Mouse (Mus musculus): ENCODE measurements around the gene Itga11. TPM values are rescaled to one million over a fixed set of nuclear protein-coding genes. Genes with fewer than 3 reads are reported as not detected.
"Not testable (repeated sequence)": the region's sequence is repeated elsewhere in the genome, so short reads cannot be mapped to it uniquely, and the experiment has no call there.

Gene Itga11
- 1 to 10 TPM in 1 of 2 experiments, under 1 TPM in 1; 0.98 to 1.1 TPM for total RNA-seq (2021)

DNA sequence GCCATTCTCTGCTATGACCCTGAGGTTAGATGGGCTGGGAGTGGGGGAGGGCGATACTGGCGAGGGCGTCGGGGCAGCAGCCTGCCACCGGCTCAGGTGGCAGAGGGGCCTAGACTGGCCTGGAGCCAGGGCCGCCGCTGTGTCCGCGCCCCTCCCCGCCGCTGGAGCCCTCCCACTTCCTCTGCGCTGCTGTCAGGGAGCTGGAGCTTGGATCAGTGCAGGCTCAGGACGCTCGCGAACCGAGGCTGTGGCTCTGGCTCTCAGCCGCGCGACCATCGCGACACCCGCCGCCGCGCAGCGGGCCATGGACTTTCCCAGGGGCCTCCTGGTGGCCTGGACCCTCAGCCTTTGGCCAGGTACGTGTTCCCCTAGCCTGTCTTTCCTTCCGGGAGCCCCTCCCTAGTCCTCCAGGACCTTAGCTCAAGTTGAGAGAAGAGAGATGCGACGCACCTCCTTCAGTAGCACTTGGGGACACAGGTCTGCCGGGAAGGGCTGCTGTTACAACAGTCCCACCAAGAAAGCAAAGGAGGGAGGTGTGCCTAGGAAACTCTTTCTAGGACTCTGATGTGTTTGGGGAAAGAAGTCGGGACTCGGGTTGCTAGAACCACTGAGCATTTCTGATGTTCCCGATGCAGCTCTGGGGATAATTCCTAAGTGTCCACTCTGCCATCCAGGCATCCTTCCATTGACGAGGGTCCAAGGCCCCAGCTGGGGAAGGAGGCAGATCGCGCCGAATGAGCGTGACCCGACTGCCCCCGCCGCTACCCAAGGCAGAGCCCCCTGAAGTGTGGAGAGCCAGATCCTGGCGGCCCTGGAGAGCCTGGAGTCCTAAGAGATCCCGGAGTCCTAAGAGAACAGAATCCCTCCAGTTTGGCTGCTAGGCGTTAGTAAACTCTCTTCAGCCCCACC is at the start of gene Itga11:
TSS of gene Itga11 (plus strand) at position 186 of the 909 bp plus-strand sequence.
- DNase-seq = peak; percentile 44

DNA sequence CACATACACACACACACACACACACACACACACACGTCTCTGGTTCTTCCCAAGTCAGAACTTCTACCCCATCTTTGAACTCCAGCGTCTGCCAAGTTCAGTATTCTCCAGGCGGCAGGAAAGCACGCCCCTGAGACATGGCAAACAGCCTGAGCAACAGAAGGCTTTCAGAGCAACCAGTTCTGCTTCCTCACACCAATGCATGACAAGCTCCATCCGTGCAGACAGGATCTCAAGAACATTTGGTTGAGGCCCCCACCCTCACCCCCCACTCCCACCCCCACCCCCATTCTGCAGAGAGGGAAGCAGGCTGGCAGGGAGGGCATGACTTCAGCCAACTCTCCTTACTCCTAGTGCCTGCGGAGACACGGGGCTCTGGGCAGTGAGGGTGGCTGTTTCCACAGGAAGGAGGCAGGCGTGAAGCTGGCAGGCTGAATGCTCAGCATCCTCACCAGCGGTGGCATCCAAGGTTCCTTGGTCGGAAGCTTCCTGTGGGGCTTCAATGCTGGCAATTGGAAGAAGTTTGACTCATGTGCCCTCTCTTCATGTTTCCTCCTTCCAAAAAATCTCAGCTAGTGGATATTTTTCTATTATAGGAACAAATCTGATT is 46.9 kb upstream of the Itga11 start:
- DNase-seq = no peak

DNA sequence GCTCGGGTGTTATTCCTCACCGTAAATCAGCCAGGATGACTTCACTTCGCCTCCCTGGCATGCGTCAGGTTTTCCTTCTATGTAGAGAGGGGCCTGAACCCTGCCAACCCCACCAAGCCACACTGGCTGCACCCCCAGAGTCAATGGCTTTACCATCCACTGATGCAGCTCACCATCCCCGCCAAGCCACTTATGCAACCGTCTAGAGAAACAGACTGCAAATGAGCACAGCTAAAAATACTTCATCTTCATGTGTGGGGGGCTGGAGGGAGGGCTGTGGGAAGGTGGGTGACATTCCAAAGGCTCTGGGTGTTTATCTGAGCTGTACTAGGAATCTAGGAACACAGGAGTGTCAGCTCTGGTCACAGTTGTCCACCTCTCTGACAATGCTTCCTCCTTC is 45.2 kb upstream of the Itga11 start:
- no peak for DNase-seq

DNA sequence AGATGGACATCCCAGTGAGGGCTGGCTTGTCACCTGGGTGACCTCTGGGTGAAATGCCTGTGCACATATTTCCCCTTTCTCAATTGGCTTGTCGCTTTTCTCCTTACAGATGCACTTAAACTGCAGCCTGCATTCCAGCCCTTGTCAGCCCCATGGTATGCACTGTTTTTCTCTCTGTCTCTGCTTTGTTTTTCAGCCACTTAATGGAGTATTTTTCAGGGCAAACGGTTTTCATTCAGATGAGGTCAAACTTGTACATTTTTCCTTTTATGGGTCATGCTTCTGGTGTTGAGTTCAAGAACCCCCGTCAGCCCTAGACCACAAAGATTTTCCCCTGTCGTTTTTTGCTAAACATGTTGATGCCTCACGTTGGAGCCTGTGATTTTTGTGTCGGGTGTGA is 39.6 kb upstream of the Itga11 start:
- no peak for DNase-seq

DNA sequence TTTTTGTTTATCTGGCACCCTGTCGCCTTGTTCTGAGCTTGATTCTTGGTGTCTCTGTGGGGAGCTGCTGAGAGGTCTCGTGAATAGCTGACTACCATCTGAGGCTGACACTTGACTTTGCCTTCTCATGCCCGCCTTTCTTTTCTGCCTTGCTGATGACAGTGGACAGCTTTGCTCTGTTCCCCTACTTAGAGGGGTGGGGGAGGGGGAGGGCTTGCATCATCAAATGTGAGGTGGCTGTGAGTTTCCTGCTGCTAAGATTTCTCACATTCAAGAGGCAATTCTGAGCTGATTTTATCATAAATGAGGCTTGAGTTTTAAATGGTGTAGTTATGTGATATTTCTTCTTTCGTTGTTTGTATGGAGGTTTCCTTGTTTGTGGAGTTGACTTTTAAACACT is 37.9 kb upstream of the Itga11 start:
- DNase-seq = no peak

DNA sequence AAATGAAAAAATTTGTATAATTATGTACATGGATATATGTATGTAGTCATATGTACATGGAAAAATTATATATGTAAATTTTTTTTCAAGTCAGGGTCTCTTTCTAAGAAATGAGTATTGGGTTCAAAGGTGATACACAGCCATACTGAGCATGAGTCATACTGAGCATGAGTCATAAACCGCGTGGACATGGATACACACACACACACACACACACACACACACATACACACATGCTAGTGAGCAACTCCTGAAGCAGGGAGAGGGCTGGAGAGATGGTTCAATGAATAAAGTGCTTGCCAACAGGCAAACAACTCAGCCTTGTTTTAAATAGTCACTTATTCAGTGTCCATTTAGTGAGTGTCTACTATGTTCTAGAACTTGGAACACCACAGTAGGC is 37.4 kb upstream of the Itga11 start:
- no peak for DNase-seq

DNA sequence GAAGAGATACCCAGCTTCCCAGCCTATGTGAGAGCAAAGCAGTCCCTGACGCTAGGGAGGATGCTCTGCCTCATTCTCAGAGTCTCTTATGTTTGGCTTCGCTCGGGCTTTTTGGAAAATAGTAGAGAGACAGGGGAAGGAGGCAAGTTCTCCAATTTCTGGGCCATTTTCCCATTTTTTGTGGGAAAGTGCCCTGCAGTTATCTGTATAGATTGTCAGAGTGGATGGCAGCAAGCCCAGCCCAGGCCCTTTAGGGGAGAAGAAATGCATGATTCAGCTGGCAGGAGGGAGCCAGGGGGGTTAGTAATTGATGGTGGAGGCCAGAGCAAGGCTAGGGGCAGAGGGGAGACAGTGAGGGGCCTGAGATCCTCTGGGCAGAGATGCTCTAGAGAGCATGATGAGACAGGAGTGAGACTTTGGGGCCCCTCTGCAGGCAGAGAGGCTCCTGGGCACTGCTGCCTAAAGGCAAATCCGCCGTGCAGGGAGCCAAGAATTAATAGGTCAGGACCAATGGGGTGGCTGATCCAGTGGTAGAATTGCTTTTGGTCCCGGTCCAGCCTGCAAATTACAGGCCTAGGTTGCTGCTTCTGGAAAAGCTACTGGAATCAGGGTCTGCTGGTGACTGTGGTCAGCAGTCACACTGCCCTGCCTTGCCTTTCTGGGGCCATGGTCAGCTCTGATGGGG is 31.8 kb upstream of the Itga11 start:
- no peak for DNase-seq

DNA sequence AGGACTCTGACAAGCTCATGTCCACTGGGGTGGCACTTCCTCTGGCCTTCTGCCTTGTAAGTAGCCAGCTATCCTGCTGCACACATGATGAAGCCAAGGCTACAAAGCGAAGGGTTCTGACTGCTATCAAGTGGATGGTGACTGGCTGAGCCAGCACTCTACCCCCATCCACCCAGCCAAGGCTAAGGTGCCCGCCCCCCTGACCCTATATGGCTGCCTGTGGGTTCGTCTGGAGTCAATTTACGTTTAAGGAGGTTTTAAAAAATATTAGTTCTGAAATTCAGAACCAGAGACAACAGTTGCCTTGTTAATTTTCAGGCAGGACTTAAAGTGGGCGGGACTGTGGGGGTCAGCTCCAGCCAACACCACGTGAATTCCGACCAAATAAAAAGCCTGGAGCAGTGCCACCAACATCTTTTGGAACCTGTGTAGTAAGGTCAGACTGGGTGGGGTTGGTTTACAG is 30.9 kb upstream of the Itga11 start:
- no peak for DNase-seq

DNA sequence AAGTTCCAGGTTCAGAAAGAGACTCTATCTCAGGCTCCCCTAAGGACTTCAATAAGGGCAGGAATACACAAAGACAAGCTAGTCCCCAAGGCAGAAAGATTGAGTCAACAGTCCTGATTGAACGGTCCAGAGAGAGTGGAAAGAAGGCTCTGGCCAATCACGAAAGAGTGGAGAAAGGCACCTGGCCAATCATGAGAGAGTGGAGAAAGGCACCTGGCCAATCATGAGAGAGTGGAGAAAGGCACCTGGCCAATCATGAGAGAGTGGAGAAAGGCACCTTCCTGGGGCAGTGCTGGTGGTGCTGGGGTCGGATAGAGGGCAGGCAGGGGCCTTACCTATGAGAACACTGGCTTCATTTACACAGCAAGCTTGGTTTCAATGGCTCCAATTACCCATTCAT is 28.2 kb upstream of the Itga11 start:
- DNase-seq = no peak

DNA sequence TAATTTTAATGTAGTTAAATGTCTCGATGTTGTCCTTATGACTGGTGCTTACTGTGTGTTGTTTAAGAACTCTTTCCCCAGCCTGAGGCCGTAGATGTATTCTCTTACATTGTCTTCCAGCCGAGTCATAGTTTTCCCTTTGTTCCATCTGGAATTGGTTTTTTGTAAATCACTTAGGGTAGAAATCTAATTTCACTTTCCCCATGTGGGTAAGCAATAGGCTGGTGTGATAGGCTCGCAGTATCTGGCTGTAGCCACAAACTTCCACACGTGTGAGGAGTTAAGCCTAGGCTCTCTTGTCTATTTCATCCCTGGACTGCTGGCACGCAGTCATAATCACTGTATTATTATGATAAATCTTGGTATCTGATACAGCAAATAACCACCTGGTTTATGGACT is 26.9 kb upstream of the Itga11 start:
- no peak for DNase-seq

DNA sequence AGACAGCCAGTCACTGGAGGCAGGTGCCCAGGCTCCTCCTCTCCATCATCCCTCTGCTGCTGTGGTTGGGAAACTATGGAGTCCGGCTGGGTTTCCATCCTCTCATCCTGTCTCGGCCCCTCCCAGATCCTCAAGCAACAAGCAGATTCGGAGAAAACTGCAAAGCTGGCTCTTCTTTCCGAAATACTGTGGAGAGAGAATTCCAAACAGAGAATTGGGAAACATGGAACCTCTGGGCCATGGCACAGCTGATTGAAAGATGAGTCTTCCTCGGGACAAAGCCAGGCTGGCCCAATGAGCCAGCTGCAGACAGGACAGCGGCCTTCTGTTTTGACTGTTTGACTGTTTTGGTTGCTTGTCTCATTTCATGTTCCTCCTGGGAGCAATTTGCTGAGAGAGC is 23.3 kb upstream of the Itga11 start:
- no peak for DNase-seq

DNA sequence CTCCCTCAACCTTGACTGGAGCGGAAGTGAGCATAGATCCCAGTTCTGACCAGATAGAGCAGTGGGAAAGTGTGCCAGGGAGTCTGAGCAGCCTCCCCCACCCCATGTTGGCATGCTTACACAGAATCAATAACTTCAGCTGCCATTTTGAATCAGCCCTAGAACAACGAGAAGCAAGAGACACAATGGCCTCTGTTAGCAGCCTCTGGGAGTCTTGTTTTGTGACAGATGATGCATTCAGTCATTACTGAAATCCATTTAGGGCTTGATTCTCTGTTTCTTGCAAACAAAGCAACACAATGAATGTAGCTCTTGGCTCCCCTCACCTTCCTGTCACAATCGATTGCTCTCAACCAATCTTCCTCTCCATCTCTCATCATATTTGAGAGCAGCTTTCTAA is 19.6 kb upstream of the Itga11 start:
- DNase-seq = no peak

DNA sequence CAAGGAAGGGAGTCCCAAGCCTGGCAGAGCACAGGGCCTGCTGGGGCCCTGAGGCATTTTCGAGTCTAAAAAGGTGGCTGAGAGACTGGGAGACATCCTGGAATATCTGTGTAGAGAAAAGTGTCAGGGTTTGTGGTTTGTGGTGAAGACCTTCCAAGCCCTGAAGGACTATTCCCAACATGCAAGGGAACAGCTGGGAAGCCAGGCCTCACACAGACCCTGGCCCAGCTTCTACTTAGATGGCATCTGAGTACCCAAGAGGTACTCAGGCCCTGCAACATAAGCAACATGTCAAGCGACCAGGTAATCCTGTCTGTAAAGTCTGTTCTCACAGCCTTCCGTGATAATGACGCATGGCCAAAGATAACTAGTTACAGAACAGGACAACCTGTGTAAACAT is 18.6 kb upstream of the Itga11 start:
- no peak for DNase-seq

DNA sequence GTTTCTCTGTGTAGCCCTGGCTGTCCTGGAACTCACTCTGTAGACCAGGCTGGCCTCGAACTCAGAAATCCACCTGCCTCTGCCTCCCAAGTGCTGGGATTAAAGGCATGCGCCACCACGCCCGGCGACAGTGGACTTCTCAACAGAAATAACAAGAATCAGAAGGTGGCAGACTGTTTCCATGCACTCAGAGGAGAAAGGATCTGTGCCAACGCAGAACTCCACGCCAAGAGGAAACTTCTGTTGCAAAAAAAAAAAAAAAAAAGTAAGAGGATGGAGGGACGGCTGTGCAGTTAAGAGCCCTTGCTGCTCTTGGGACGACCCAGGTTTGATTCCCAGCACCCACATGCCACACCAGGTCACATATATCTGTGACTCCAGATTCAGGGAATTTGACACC is 16.7 kb upstream of the Itga11 start:
- not testable (repeated sequence) for DNase-seq

DNA sequence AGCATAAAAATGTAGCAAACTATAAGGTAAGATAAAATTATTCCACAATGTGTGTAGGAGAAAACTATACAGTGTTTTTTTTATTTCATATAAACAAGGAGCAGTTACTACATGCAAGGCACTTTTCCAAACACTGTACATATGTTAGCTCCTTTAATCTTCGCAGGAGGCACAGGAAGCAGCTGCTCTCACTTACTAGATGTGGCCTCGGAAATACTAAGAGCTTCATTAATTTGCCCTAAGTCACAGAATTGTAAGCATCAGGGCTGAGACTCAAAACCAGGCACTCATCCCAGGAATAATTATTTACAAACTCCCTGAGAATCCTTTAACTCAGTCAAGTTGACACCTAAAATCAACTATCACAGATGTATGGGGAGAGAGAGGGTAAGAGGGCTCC is 14.2 kb upstream of the Itga11 start:
- no peak for DNase-seq

DNA sequence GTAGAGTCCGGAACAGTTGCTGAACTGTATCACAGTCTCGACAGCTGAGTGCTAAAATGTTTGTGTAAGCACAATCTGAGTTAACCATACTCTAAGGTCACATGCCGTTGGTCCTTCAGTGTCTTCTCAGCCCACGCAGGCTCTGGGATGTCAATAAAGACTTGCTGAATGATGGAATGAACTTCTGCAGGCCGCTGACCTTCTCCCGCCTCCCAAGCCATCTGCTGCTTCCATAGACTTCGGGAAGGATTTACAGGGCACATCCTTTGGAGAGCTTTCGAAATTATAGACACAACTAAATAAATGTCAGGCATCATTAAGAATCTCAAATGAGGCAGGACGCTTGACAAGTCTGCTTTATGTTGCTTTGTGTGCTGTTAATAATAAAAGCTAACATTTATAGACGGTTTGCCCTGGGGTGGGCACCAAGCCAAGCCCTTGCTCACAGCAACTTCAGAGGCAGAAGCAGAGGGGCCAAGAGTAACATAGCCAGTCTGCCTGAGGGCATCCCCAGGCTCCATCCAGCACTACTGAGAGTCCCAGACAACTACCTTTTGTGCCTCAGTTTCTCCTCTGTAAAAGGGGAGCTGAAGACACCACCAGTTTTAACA is 13.4 kb upstream of the Itga11 start:
- DNase-seq = no peak

DNA sequence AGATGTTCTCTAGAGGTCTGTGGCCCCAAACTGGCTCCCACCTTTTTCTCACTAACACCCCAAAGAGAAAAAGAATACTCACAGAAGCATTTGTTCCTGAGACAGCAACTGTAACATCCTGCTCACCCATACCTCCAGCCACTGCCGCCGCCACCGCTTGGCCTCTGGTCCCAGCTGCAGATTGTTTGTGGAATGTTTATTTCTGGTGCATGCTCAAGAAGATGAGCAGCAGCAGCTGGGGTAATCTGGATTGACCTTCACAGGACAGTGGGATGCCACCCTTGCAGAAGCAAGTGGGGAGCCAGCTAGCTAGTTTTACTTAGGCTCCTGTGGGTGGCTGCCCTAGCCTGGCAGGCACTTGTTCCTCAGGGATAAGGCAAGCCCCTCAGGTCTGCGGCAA is 11.7 kb upstream of the Itga11 start:
- DNase-seq = no peak

DNA sequence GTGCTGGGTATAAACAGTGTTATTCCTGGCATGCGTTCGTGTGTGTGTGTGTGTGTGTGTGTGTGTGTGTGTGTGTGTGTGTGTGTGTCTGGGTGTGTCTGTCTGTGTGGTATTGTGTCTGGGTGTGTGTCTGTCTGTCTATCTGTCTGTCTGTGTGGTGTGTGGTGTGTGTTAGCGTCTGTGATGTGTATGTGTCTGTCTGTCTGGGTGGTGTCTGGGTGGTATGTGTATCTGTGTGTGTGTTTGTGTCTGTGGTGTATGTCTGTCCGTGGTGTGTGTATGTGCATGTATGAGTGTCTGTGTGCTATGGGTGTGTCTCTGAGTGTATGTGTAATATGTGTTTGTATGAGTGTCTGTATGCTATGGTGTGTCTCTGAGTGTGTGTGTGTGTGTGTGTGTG is 9.1 kb upstream of the Itga11 start:
- no peak for DNase-seq

DNA sequence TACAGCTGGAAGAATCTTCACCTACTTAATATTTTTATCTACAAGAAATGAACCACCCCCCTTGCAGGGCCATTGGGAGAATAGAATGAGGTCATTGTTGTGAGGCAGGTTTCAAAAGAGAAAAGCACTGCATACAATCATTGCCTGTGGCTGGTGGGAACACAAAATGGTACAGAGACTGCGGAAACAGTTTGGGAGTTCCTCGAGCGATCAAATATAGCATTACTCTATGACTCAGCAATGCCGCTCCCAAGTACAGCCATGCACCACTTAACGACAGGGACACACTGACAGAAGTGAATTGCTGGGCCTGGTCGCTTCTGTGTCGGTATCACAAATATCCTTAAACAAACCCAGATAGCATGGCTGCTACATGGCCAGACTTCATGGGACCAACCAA is 4.4 kb upstream of the Itga11 start:
- DNase-seq = no peak

DNA sequence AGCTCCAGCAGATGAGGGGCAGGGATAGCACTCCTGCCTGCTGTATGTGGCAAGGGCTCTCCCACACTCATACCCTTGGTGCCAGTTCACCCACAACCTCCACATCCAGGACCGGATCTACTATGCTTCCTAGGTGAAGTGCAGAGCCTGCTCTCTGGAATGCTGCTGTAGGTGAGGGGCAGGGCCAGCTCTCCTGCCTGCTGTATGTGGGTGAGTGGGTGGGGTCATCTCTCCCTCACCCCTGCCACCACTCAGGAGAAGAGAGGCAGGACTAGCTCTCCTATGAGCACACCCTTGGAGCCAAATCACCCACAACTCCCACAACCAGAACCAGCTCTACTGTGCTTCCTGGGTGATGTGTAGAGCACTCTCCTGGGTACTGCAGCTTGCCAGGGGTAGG is 2.5 kb upstream of the Itga11 start:
- no peak for DNase-seq

DNA sequence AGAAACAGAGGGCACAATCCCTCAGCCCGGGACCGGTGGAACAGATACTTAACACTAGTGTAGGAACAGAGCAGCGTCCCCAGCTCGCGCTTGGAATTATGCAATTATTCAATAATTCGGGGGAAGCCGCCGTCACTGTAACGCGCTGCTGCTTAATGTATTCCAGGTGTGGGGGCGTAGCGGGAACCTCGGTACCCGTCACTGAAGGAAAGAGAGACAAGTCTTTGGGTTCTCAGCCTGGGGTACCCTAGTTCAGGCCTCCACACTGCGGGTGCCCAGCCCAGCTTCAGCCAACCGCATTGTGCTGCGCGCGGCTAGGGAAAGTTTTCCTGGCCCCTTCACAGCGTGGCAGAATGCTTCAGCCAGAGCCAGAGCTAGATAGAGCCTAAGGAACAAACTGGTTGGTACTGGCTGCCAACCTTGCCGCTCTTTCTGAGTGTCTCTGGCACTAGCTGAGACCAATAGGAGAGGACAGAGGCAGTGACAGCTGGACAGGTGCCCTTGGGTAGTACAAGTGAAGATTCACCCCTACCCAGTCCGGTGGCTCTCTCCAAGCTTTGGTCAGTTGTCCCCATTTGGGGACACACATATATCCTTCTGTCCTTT is 1.0 kb downstream of the Itga11 start:
- peak; percentile 22 for DNase-seq

DNA sequence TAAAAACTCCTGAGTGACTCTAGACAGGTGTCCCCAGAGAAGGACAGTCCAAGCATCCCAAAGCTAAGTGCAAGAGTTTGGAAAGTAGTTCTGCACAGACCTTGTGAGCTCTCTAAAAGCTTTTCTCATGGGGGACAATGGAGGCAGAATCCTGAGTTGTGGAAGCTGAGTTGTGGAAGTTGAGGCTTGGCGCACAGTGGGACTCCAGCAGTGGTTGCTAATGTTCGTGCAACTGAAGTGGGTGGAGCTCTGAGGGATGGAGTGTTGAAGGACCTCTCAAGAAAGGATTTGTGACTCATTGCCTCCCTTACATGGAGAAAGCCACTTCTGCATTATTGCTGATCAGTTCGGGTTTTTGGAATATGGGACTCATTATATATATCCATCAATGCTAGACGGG is 1.8 kb downstream of the Itga11 start:
- no peak for DNase-seq

DNA sequence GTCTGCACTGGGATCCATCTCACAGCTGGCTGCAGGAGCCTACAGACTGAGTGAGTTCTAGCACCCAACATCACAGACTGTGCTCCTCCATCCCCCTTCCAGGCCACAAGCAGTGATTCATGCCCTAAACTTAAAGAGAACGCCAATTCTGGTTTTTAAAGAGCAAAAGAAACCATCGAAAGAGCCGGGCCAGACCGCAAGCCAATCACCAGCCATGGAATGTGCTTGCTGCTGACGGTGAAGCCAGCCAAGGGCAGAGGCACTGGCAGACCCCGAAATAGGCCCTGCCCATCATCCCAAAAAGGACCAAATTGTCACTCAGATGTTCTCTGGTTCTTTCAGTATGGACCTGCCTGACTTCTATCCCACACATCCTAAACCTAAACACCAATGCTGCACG is 6.7 kb downstream of the Itga11 start:
- no peak for DNase-seq

Measured in heart, postnatal 4 days (tissue).